Mouse (Mus musculus) mouse trophoblast stem cell (cell line): ENCODE results near the gene Gm7361.
"Not testable (repeated sequence)": the region's sequence is repeated elsewhere in the genome, so short reads cannot be mapped to it uniquely, and the experiment has no call there.

ENCODE experiments used
- in situ Hi-C, 2 experiments: fragments of 300-500 bp; cut with MseI, MboI; formaldehyde crosslinking; loops; 2 replicates in 1 of 2; 3 replicates in 1 of 2; pipeline ENCODE4 v1.15.1; 2025

Gm7361 gene

GRCm38 (mm10) chr5:26257391-26257790 lies at the start of gene Gm7361:
Gene Gm7361, plus strand, starts transcription at chr5:26257691.
- in situ Hi-C loops = not testable (repeated sequence)

GRCm38 (mm10) chr5:26211030-26211429 lies 46.5 kb upstream of the Gm7361 start:
- in situ Hi-C loops = no loop called here

- in situ Hi-C loops = no loop called here
These were observed 35.4 kb upstream of the Gm7361 start for GRCm38 (mm10) chr5:26222076-26222475.

GRCm38 (mm10) chr5:26266656-26267055 lies 9.2 kb downstream of the Gm7361 start:
- in situ Hi-C loops = not testable (repeated sequence)

- in situ Hi-C loops = no loop called here
These were observed 22.9 kb downstream of the Gm7361 start for GRCm38 (mm10) chr5:26280361-26280760.

- in situ Hi-C loops = no loop called here
These were observed 24.2 kb downstream of the Gm7361 start for GRCm38 (mm10) chr5:26281717-26282116.

- in situ Hi-C loops = no loop called here
These were observed 24.8 kb downstream of the Gm7361 start for GRCm38 (mm10) chr5:26282282-26282681.

GRCm38 (mm10) chr5:26283399-26283798 lies 25.9 kb downstream of the Gm7361 start:
- in situ Hi-C loops = no loop called here

- in situ Hi-C loops = no loop called here
These were observed 34.1 kb downstream of the Gm7361 start for GRCm38 (mm10) chr5:26291621-26292020.

- in situ Hi-C loops = no loop called here
These were observed 35.8 kb downstream of the Gm7361 start for GRCm38 (mm10) chr5:26293258-26293657.
